ENCODE assay signal across 16 mouse cellular contexts in genomic region chr3:144470901-144471300, GRCm38 (mm10).
DNase-seq lines count a peak whose midpoint lies in the region; ATAC-seq lines count a peak whose summit lies in the region.
"Had no signal": no experiment of that assay in that cellular context is flagged by ENCODE, and none has a peak within 500 bp of the region (broad histone marks: within the 10 kb centered on the region; RNA-seq: fewer than 3 reads in every experiment).

No protein-coding gene starts in this region.

- H3K4me1 ChIP-seq in forebrain, embryonic 13.5 days = peaks cover 42% of the 10 kb centered on the region
- H3K4me1 ChIP-seq in forebrain, embryonic 11.5 days (replicated peaks; ENCODE audit: control insufficient read depth, insufficient read depth, low read length) = 0 out of 2 replicates have a peak, but pooled peaks cover 2% of the 10 kb centered on the region
- H3K4me1 ChIP-seq in forebrain, embryonic 15.5 days = peaks cover 27% of the 10 kb centered on the region
- peaks cover 26% of the 10 kb centered on the region for H3K4me1 ChIP-seq in midbrain, embryonic 13.5 days (replicated peaks)

- H3K27ac ChIP-seq in forebrain, embryonic 13.5 days = peak overlapping the region; percentile 72
- no peak overlapping the region for H3K27ac ChIP-seq in forebrain, embryonic 11.5 days (ENCODE audit: low read depth, low read length)
- peak overlapping the region; percentile 78 for H3K27ac ChIP-seq in forebrain, embryonic 15.5 days (replicated peaks)
- peak overlapping the region; percentile 48 for H3K27ac ChIP-seq in midbrain, embryonic 13.5 days
- H3K27ac ChIP-seq: gastrocnemius, adult 2 months; liver, embryonic 14.5 days had no signal

- H3K27me3 ChIP-seq in forebrain, embryonic 13.5 days = no peaks in the 10 kb centered on the region
- no peaks in the 10 kb centered on the region for H3K27me3 ChIP-seq in forebrain, embryonic 11.5 days (ENCODE audit: control insufficient read depth, insufficient read depth, low read length)
- no peaks in the 10 kb centered on the region for H3K27me3 ChIP-seq in forebrain, embryonic 15.5 days
- H3K27me3 ChIP-seq in midbrain, embryonic 13.5 days = no peaks in the 10 kb centered on the region

- H3K36me3 ChIP-seq in forebrain, embryonic 13.5 days (ENCODE audit: poor library complexity, severe bottlenecking) = no peaks in the 10 kb centered on the region
- no peaks in the 10 kb centered on the region for H3K36me3 ChIP-seq in forebrain, embryonic 11.5 days (ENCODE audit: control insufficient read depth, insufficient read depth, low read length)
- H3K36me3 ChIP-seq in forebrain, embryonic 15.5 days = no peaks in the 10 kb centered on the region
- H3K36me3 ChIP-seq in midbrain, embryonic 13.5 days = no peaks in the 10 kb centered on the region
- H3K36me3 ChIP-seq: limb, embryonic 10.5 days had no signal

- WGBS in forebrain, embryonic 13.5 days = 57% methylated on average over 14 of the region's 14 CpGs
- WGBS in forebrain, embryonic 11.5 days = 70% methylated on average over 14 of the region's 14 CpGs
- WGBS in forebrain, embryonic 15.5 days = 43% methylated on average over 14 of the region's 14 CpGs
- 30% methylated on average over 14 of the region's 14 CpGs for WGBS in midbrain, embryonic 13.5 days

- no peak overlapping the region; the same call in 1 of the 2 replicates for H3K9ac ChIP-seq in forebrain, embryonic 13.5 days
- no peak overlapping the region for H3K9ac ChIP-seq in forebrain, embryonic 11.5 days (ENCODE audit: low read length)
- no peak overlapping the region for H3K9ac ChIP-seq in forebrain, embryonic 15.5 days (replicated peaks)
- no peak overlapping the region for H3K9ac ChIP-seq in midbrain, embryonic 13.5 days (replicated peaks)
- H3K9ac ChIP-seq: liver, embryonic 14.5 days had no signal

- DNase-seq in forebrain, embryonic 11.5 days (ENCODE audit: low spot score) = no peak
- DNase-seq in ES-CJ7 (ENCODE audit: low read depth, low spot score) = peak; percentile 27
- DNase-seq in thymus, adult 18-20 months = no peak
- DNase-seq in adrenal gland, postnatal 36 days = no peak
- DNase-seq in lung, postnatal 4 days = no peak
- DNase-seq: adrenal gland, postnatal 10 days; gastrocnemius, adult 2 months; kidney, adult 18-20 months; kidney, postnatal 4 days; lung, postnatal 14 days had no signal

- peak; percentile 32; the same call in 1 of the 2 replicates for ATAC-seq in forebrain, embryonic 13.5 days
- ATAC-seq in forebrain, embryonic 11.5 days (replicated peaks; ENCODE audit: low FRiP score) = no peak
- ATAC-seq in forebrain, embryonic 15.5 days (replicated peaks) = no peak
- ATAC-seq in midbrain, embryonic 13.5 days = peak; percentile 62

- H3K4me3 ChIP-seq in forebrain, embryonic 13.5 days = no peak overlapping the region
- H3K4me3 ChIP-seq in forebrain, embryonic 11.5 days (ENCODE audit: low read depth, low read length) = no peak overlapping the region
- no peak overlapping the region for H3K4me3 ChIP-seq in forebrain, embryonic 15.5 days
- H3K4me3 ChIP-seq in midbrain, embryonic 13.5 days (replicated peaks) = no peak overlapping the region
- H3K4me3 ChIP-seq: erythroblast, embryonic 14.5 days; gastrocnemius, adult 2 months; limb, embryonic 10.5 days had no signal

- peak overlapping the region; percentile 14; the same call in 1 of the 2 replicates for H3K4me2 ChIP-seq in forebrain, embryonic 13.5 days
- H3K4me2 ChIP-seq in forebrain, embryonic 11.5 days (ENCODE audit: low read depth, low read length, severe bottlenecking) = no peak overlapping the region
- no peak overlapping the region for H3K4me2 ChIP-seq in forebrain, embryonic 15.5 days (replicated peaks)
- peak overlapping the region; percentile 29 for H3K4me2 ChIP-seq in midbrain, embryonic 13.5 days (replicated peaks)

- H3K9me3 ChIP-seq in forebrain, embryonic 13.5 days (replicated peaks) = no peaks in the 10 kb centered on the region
- H3K9me3 ChIP-seq in forebrain, embryonic 11.5 days (ENCODE audit: control insufficient read depth, low read length) = no peaks in the 10 kb centered on the region
- no peaks in the 10 kb centered on the region for H3K9me3 ChIP-seq in forebrain, embryonic 15.5 days
- no peaks in the 10 kb centered on the region for H3K9me3 ChIP-seq in midbrain, embryonic 13.5 days
- H3K9me3 ChIP-seq: limb, embryonic 10.5 days had no signal

Comparison
In these comparisons a context has a peak if more than half of its experiments do, and no peak if none do; other contexts are left out.
1. ATAC-seq: peak in forebrain, embryonic 13.5 days (single experiment) and midbrain, embryonic 13.5 days (single experiment); none in forebrain, embryonic 11.5 days (single experiment) and forebrain, embryonic 15.5 days (single experiment).
2. H3K4me2 ChIP-seq: peak in forebrain, embryonic 13.5 days (single experiment) and midbrain, embryonic 13.5 days (single experiment); none in forebrain, embryonic 11.5 days (single experiment) and forebrain, embryonic 15.5 days (single experiment).